ENCODE assay signal across 9 mouse cellular contexts in genomic region chr8:84288892-84289291, GRCm38 (mm10). TPM values are rescaled to one million over a fixed set of nuclear protein-coding genes. Genes with fewer than 3 reads are reported as not detected.
DNase-seq lines count a peak whose midpoint lies in the region; ATAC-seq and TF ChIP-seq lines count a peak whose summit lies in the region.
"Had no signal": no experiment of that assay in that cellular context is flagged by ENCODE, and none has a peak within 500 bp of the region (broad histone marks: within the 10 kb centered on the region; RNA-seq: fewer than 3 reads in every experiment).

No protein-coding gene starts in this region.

- peak; percentile 51 for TF ChIP-seq CTCF in kidney, adult 2 months (conservative IDR thresholded peaks at IDR 0.05; ENCODE audit: insufficient read depth, insufficient read length, low read depth, low read length)
- peak; percentile 46 for TF ChIP-seq CTCF in E14TG2a.4 (conservative IDR thresholded peaks at IDR 0.05; ENCODE audit: low read length)
- TF ChIP-seq CTCF in brain, embryonic 14.5 days (IDR thresholded peaks at IDR 0.05; ENCODE audit: borderline replicate concordance, extremely low read depth, insufficient read depth, insufficient read length): peak; percentile 58; the same call in 1 of the 2 replicates

- DNase-seq in kidney, adult 2 months: peak; percentile 19
- no peak for DNase-seq in kidney, adult 11 months
- no peak for DNase-seq in brain, embryonic 14.5 days (ENCODE audit: low read depth)
- no peak for DNase-seq in left cerebral cortex, adult 8-10 months (ENCODE audit: low spot score in 2 of 2)
- no peak for DNase-seq in heart, embryonic 10.5 days (ENCODE audit: low spot score)
- no peak for DNase-seq in MN1 (ENCODE audit: low spot score)

- H3K4me3 ChIP-seq in kidney, adult 2 months (ENCODE audit: insufficient read depth, low read depth, low read length): no peak overlapping the region
- H3K4me3 ChIP-seq in E14TG2a.4 (replicated peaks; ENCODE audit: low read length): no peak overlapping the region
- no peak overlapping the region for H3K4me3 ChIP-seq in heart, embryonic 10.5 days
- H3K4me3 ChIP-seq: hindbrain, embryonic 15.5 days had no signal

- WGBS in kidney, adult 2 months: 65% methylated on average over 2 of the region's 2 CpGs
- 45% methylated on average over 2 of the region's 2 CpGs for WGBS in heart, embryonic 10.5 days

- no peak overlapping the region for H3K27ac ChIP-seq in kidney, adult 2 months (ENCODE audit: insufficient read depth, low read depth, low read length)
- H3K27ac ChIP-seq in heart, embryonic 10.5 days: no peak overlapping the region
- H3K27ac ChIP-seq: hindbrain, embryonic 15.5 days had no signal

- H3K36me3 ChIP-seq in kidney, adult 2 months (ENCODE audit: control insufficient read depth, insufficient read depth, low read length): no peaks in the 10 kb centered on the region
- no peaks in the 10 kb centered on the region for H3K36me3 ChIP-seq in E14TG2a.4 (ENCODE audit: insufficient read depth, low read length)
- no peaks in the 10 kb centered on the region for H3K36me3 ChIP-seq in heart, embryonic 10.5 days
- H3K36me3 ChIP-seq: hindbrain, embryonic 15.5 days had no signal

- no peaks in the 10 kb centered on the region for H3K27me3 ChIP-seq in kidney, adult 2 months (replicated peaks; ENCODE audit: control insufficient read depth, insufficient read depth, low read length)
- no peaks in the 10 kb centered on the region for H3K27me3 ChIP-seq in E14TG2a.4 (ENCODE audit: insufficient read depth, low read length)
- H3K27me3 ChIP-seq in heart, embryonic 10.5 days (ENCODE audit: insufficient read depth, poor library complexity, severe bottlenecking): no peaks in the 10 kb centered on the region; the same call in 1 of the 2 replicates
- H3K27me3 ChIP-seq: hindbrain, embryonic 15.5 days had no signal

- no peaks in the 10 kb centered on the region for H3K4me1 ChIP-seq in kidney, adult 2 months (ENCODE audit: control insufficient read depth, insufficient read depth, low read length)
- peaks cover 22% of the 10 kb centered on the region for H3K4me1 ChIP-seq in E14TG2a.4 (replicated peaks; ENCODE audit: low read depth, low read length)
- H3K4me1 ChIP-seq in heart, embryonic 10.5 days: peaks cover 6% of the 10 kb centered on the region; the same call in 1 of the 2 replicates
- H3K4me1 ChIP-seq: hindbrain, embryonic 15.5 days had no signal

- TF ChIP-seq POLR2A in kidney, adult 2 months (IDR thresholded peaks at IDR 0.05; ENCODE audit: low read depth, low read length): no peak
- TF ChIP-seq POLR2A in brain, embryonic 14.5 days (IDR thresholded peaks at IDR 0.05; ENCODE audit: borderline replicate concordance, extremely low read depth, insufficient read depth, insufficient read length, poor library complexity, severe bottlenecking): no peak

- 0 out of 2 replicates have a peak, but pooled peaks have one; percentile 45 for ATAC-seq in megakaryocyte, adult 5-6 weeks (ENCODE audit: poor library complexity, severe bottlenecking)

- H3K9me3 ChIP-seq in E14TG2a.4 (ENCODE audit: low read length): no peaks in the 10 kb centered on the region
- no peaks in the 10 kb centered on the region for H3K9me3 ChIP-seq in heart, embryonic 10.5 days
- H3K9me3 ChIP-seq: hindbrain, embryonic 15.5 days had no signal

RNA-seq across cellular contexts. Expression of gene Ccdc130, which starts 18.7 kb away (rescaled TPM):
- 24.7 and 32.7 TPM in 2 replicates for polyA plus RNA-seq in kidney, adult 2 months (2012; rRNA removed)
- polyA plus RNA-seq in brain, embryonic 14.5 days (2012; rRNA removed): 35.0 and 40.6 TPM in 2 replicates
- 18.7 and 22.8 TPM in 2 replicates for total RNA-seq in megakaryocyte, adult 5-6 weeks (2015)
- total RNA-seq in megakaryocyte, adult 5-6 weeks (2017): 17.8 and 22.5 TPM in 2 replicates
- 10 to 100 TPM; 24.6 to 29.7 (median 27.8) TPM for total RNA-seq in left cerebral cortex, adult 8-10 months (2022)
- 18.8 and 20.8 TPM in 2 replicates for polyA plus RNA-seq in heart, embryonic 10.5 days (2016; fragmentation: Nextera tagmentation; extraction: Ambion mirVana)

RNA-seq across cellular contexts. Expression of gene Mri1, which starts 31.8 kb away (rescaled TPM):
- 39.3 and 48.6 TPM in 2 replicates for polyA plus RNA-seq in kidney, adult 2 months (2012; rRNA removed)
- 37.4 and 62.2 TPM in 2 replicates for polyA plus RNA-seq in brain, embryonic 14.5 days (2012; rRNA removed)
- total RNA-seq in megakaryocyte, adult 5-6 weeks (2015): 11.6 and 13.5 TPM in 2 replicates
- 4.0 and 4.9 TPM in 2 replicates for total RNA-seq in megakaryocyte, adult 5-6 weeks (2017)
- total RNA-seq in left cerebral cortex, adult 8-10 months (2022): 10 to 100 TPM; 14.3 to 18.7 (median 16.2) TPM
- 60.5 and 74.9 TPM in 2 replicates for polyA plus RNA-seq in heart, embryonic 10.5 days (2016; fragmentation: Nextera tagmentation; extraction: Ambion mirVana)

RNA-seq across cellular contexts. Expression of gene D8Ertd738e, which starts 39.4 kb away (rescaled TPM):
- 216 and 246 TPM in 2 replicates for polyA plus RNA-seq in kidney, adult 2 months (2012; rRNA removed)
- 165 and 185 TPM in 2 replicates for polyA plus RNA-seq in brain, embryonic 14.5 days (2012; rRNA removed)
- 169 and 188 TPM in 2 replicates for total RNA-seq in megakaryocyte, adult 5-6 weeks (2015)
- total RNA-seq in megakaryocyte, adult 5-6 weeks (2017): 99.7 and 113 TPM in 2 replicates
- total RNA-seq in left cerebral cortex, adult 8-10 months (2022): 100 to 1,000 TPM in 2 of 4 experiments, 10 to 100 TPM in 2; 97.1 to 133 (median 108) TPM
- polyA plus RNA-seq in heart, embryonic 10.5 days (2016; fragmentation: Nextera tagmentation; extraction: Ambion mirVana): 353 and 374 TPM in 2 replicates

RNA-seq across cellular contexts. Expression of gene Zswim4, which starts 52.0 kb away (rescaled TPM):
- 9.2 and 10.0 TPM in 2 replicates for polyA plus RNA-seq in kidney, adult 2 months (2012; rRNA removed)
- polyA plus RNA-seq in brain, embryonic 14.5 days (2012; rRNA removed): 63.1 and 67.1 TPM in 2 replicates
- total RNA-seq in megakaryocyte, adult 5-6 weeks (2015): 6.2 and 6.5 TPM in 2 replicates
- 8.9 and 9.4 TPM in 2 replicates for total RNA-seq in megakaryocyte, adult 5-6 weeks (2017)
- total RNA-seq in left cerebral cortex, adult 8-10 months (2022): 10 to 100 TPM; 12.9 to 13.8 (median 13.3) TPM
- polyA plus RNA-seq in heart, embryonic 10.5 days (2016; fragmentation: Nextera tagmentation; extraction: Ambion mirVana): 14.4 and 17.5 TPM in 2 replicates
